In genomic region chr16:74966099-74966498, GRCm38 (mm10) we compare ENCODE assay signal across 23 mouse cellular contexts.
DNase-seq lines count a peak whose midpoint lies in the region; ATAC-seq lines count a peak whose summit lies in the region.
"Had no signal": no experiment of that assay in that cellular context is flagged by ENCODE, and none has a peak within 500 bp of the region (broad histone marks: within the 10 kb centered on the region; RNA-seq: fewer than 3 reads in every experiment).

No protein-coding gene starts in this region.

- no peak overlapping the region for H3K4me3 ChIP-seq in forebrain, embryonic 15.5 days

- H3K4me2 ChIP-seq in forebrain, embryonic 15.5 days (replicated peaks), result no peak overlapping the region

- DNase-seq in frontal cortex, postnatal 14 days (ENCODE audit: low spot score in 2 of 2), result no peak
- DNase-seq in frontal cortex, adult 2 months (ENCODE audit: extremely low spot score in 1 of 2, low spot score in 1 of 2), result peak; percentile 8 to 28
- no peak for DNase-seq in frontal cortex, postnatal 36 days (ENCODE audit: low spot score in 2 of 2)
- peak; percentile 43 for DNase-seq in brain, adult 2 months (ENCODE audit: low read depth, low spot score)
- DNase-seq in telencephalon, adult 2 months (ENCODE audit: low read depth, low spot score), result peak; percentile 26
- DNase-seq in cerebellum, postnatal 4 days (ENCODE audit: low spot score in 2 of 2), result no peak
- DNase-seq: adrenal gland, adult 2 months; adrenal gland, adult 8-10 months; adrenal gland, postnatal 10 days; adrenal gland, postnatal 14 days; adrenal gland, postnatal 25 days; adrenal gland, postnatal 36 days; B cell, adult 2 months; cerebellum, adult 11 months; cerebellum, adult 11-12 months; cerebellum, adult 18-20 months had no signal

- no peaks in the 10 kb centered on the region for H3K4me1 ChIP-seq in forebrain, embryonic 15.5 days

- no peak overlapping the region for H3K27ac ChIP-seq in forebrain, embryonic 15.5 days (replicated peaks)

- WGBS in forebrain, embryonic 15.5 days, result 91% methylated on average over 4 of the region's 4 CpGs

- no peaks in the 10 kb centered on the region for H3K27me3 ChIP-seq in forebrain, embryonic 15.5 days
- H3K27me3 ChIP-seq: CH12.LX, Patski had no signal

- no peak overlapping the region for H3K9ac ChIP-seq in forebrain, embryonic 15.5 days (replicated peaks)

- no peaks in the 10 kb centered on the region for H3K36me3 ChIP-seq in forebrain, embryonic 15.5 days
- H3K36me3 ChIP-seq: G1E had no signal

- H3K9me3 ChIP-seq in forebrain, embryonic 15.5 days, result no peaks in the 10 kb centered on the region
- H3K9me3 ChIP-seq: G1E had no signal

- ATAC-seq in frontal cortex, adult (ENCODE audit: low TSS enrichment), result peak; percentile 78
- no peak for ATAC-seq in forebrain, embryonic 15.5 days (replicated peaks)
- ATAC-seq: activated CD4-positive, CD25-positive, alpha-beta regulatory T cell, adult 4 months; CD4-positive, CD25-positive, alpha-beta regulatory T cell, adult 4 months; Patski had no signal

Comparison
In these comparisons a context has a peak if more than half of its experiments do, and no peak if none do; other contexts are left out.
1. DNase-seq: peak in frontal cortex, adult 2 months (2 of 2), brain, adult 2 months (single experiment) and telencephalon, adult 2 months (single experiment); none in frontal cortex, postnatal 14 days (0 of 2), frontal cortex, postnatal 36 days (0 of 2) and cerebellum, postnatal 4 days (0 of 2).